10 mouse cellular contexts compared by ENCODE assay signal in genomic region chr5:128513261-128513660, GRCm38 (mm10).
DNase-seq lines count a peak whose midpoint lies in the region.
"Had no signal": no experiment of that assay in that cellular context is flagged by ENCODE, and none has a peak within 500 bp of the region (broad histone marks: within the 10 kb centered on the region; RNA-seq: fewer than 3 reads in every experiment).

No protein-coding gene starts in this region.

- intact Hi-C loops in left cerebral cortex, postnatal 36 days (cut with DNase I): no loop called here

- DNase-seq in left cerebral cortex, adult 11 months (ENCODE audit: low spot score): peak; percentile 57
- no peak for DNase-seq in left cerebral cortex, postnatal 36 days (ENCODE audit: low spot score in 2 of 2)
- peak; percentile 94 for DNase-seq in brain, adult 2 months (ENCODE audit: low read depth, low spot score)
- DNase-seq in cerebellum, adult 18-20 months: peak; percentile 8 to 32
- peak; percentile 69 to 83 for DNase-seq in layer of hippocampus, adult 8-10 months (ENCODE audit: low spot score in 2 of 2)
- no peak for DNase-seq in spleen, adult 18-20 months
- no peak for DNase-seq in gastrocnemius, postnatal 10 days
- DNase-seq: adrenal gland, postnatal 25 days; heart, adult 18-20 months; thymus, postnatal 14 days had no signal

Comparison
In these comparisons a context has a peak if more than half of its experiments do, and no peak if none do; other contexts are left out.
1. DNase-seq: peak in left cerebral cortex, adult 11 months (single experiment), brain, adult 2 months (single experiment), cerebellum, adult 18-20 months (2 of 2) and layer of hippocampus, adult 8-10 months (2 of 2); none in left cerebral cortex, postnatal 36 days (0 of 2), spleen, adult 18-20 months (0 of 2) and gastrocnemius, postnatal 10 days (single experiment).